Mouse (Mus musculus): Measurements from ENCODE around the gene Neu1. TPM values are rescaled to one million over a fixed set of nuclear protein-coding genes. Genes with fewer than 3 reads are reported as not detected.
"Not testable (repeated sequence)": the region's sequence is repeated elsewhere in the genome, so short reads cannot be mapped to it uniquely, and the experiment has no call there.

The Neu1 gene
- polyA plus RNA-seq, 1 experiment from 2014 or later, result 28.2 TPM

- DNase-seq (ENCODE audit: low spot score), result peak; percentile 42
Observed at GRCm38 (mm10) chr17:34947606-34948005, 16.6 kb downstream of the Neu1 start.

GRCm38 (mm10) chr17:34948721-34949552 is 17.9 kb downstream of the Neu1 start:
- not testable (repeated sequence) for DNase-seq (ENCODE audit: low spot score)

DNA sequence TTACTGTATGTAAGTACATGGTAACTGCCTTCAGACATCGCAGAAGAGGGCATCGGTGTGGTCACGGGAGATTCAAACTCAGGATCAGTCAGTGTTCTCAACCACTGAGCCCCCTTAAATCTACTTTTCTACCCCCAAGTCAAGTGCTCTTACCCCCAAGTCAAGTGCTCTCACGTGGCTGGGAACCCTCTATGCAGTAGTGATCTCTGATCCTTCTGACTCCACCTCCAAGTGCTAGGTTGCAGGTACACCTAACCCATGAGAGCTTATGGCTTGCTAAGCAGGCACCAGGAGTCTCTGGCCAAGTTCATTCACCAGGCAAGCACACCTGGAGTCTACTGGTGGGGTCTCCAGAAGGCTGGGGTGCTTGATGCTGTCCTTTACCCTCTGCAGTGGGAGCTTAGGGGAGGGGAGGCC is 18.5 kb downstream of the Neu1 start:
- no peak for DNase-seq (ENCODE audit: low spot score)

DNA sequence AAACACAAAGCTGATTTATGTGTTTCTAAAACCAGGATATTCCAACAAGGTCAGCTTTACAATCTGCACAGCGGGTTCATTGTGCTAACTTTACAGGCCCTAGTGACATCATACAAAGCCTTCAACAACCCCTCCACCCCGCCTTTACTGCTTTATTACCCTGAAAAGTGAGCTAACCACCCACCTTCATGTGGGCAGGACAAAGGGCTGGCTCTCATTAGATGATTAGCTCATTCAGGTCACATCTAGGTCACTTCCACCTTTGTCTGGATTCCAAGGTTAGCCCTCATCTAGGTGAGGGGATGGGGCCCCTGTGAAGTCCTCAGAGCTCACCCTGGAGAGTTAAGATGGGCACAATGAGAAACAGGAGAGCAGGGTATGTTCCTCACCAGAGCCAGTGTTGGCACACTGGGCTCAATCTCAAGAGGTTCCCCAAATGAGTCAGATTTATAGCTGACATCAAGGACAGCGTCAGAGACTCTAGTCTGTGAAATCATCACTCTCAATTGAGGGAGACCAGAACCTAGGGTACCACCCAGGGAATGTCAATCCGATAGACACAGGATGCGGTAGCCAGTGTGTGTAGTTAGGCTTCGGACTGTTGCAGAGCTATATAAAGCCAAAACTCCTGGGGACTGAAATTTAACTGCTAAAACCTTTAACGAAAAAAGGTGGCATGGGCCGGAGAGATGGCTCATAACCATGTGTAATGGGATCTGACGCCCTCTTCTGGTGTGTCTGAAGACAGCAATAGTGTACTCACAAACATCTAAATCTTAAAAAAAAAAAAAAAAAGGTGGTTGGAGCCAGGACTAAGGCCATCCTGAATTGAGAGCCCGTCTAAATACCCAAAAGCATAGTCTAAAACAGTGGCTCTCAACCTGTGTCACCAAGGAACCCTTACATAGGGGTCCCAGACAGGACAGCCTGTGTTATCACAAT is 19.7 kb downstream of the Neu1 start:
- no peak for DNase-seq (ENCODE audit: low spot score)

- DNase-seq (ENCODE audit: low spot score), result no peak
Observed at GRCm38 (mm10) chr17:34951636-34952377, 20.8 kb downstream of the Neu1 start.

- peak; percentile 76 for DNase-seq (ENCODE audit: low spot score)
Observed at GRCm38 (mm10) chr17:34952378-34953040, 21.5 kb downstream of the Neu1 start.

GRCm38 (mm10) chr17:34953258-34953657 is 22.2 kb downstream of the Neu1 start:
- DNase-seq (ENCODE audit: low spot score), result no peak

DNA sequence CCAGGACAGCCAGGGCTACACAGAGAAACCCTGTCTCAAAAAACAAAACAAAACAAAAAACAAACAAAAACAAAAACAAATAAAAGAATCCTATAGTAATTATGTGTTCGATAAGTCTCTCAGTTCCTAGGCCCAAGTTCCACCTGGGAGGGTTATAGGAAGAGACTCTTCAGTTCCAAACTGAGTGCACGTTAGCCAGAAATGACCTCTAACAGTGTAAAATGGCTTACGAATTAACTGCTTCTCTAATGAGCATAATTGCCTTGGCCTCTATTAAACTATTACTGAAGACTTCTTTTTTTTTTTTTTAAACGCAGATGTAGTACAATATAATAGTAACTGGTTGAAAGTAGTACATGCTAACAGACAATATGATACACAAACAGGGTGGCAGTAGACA is 22.9 kb downstream of the Neu1 start:
- no peak for DNase-seq (ENCODE audit: low spot score)

- no peak for DNase-seq (ENCODE audit: low spot score)
Observed at GRCm38 (mm10) chr17:34954831-34955230, 23.8 kb downstream of the Neu1 start.

DNA sequence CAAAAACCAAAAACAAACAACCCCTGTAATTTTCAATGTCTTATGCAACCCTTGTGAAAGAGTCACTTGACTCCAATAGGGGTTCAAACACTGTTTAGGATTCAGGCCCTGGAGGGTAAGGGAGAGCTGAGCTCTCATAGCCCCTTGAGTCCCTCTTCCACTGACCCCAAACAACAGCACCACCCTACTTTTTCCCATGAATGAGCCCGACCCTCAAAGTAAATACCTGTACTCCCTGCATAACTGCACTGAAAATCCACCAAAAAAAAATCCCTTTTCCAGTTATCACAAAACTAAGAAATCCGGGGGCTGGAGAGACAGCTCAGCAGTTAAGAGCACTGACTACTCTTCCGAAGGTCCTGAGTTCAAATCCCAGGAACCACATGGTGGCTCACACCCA is 24.8 kb downstream of the Neu1 start:
- DNase-seq (ENCODE audit: low spot score), result no peak

DNA sequence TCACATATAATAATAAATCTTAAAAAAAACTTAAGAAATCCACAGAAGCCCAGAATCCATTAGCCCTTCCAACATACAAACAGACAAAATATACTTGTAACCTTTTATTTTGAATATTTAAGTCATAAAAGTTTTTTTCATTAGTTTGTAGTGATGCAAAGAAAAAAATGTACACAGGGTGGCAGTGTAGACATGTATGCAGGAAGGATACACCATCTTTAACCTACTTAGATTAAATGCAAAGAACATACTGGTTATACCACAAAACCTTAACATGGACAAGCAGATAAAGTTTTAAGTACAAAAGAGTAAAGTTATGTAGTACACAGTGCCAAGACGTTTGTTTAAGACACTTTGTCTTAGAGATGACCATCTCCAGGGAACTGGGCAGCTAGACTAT is 25.3 kb downstream of the Neu1 start:
- DNase-seq (ENCODE audit: low spot score), result peak; percentile 40

DNA sequence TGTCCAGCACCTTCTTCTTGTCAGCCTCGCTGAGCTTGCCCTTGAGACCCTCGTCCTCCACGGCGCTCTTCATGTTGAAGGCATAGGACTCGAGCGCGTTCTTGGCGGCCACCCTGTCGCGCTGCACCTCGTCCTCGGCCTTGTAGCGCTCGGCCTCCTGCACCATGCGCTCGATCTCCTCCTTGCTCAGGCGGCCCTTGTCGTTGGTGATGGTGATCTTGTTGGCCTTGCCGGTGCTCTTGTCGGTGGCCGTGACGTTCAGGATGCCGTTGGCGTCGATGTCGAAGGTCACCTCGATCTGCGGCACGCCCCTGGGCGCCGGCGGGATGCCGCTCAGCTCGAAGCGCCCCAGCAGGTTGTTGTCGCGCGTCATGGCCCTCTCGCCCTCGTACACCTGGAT is 26.2 kb downstream of the Neu1 start:
- DNase-seq (ENCODE audit: low spot score), result not testable (repeated sequence)

DNA sequence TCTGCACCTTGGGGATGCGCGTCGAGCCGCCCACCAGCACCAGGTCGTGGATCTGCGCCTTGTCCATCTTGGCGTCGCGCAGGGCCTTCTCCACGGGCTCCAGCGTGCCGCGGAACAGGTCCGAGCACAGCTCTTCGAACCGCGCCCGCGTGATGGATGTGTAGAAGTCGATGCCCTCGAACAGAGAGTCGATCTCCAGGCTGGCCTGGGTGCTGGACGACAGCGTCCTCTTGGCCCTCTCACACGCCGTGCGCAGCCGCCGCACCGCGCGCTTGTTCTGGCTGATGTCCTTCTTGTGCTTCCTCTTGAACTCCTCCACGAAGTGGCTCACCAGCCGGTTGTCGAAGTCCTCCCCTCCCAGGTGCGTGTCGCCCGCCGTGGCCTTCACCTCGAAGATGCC is 26.9 kb downstream of the Neu1 start:
- not testable (repeated sequence) for DNase-seq (ENCODE audit: low spot score)

- not testable (repeated sequence) for DNase-seq (ENCODE audit: low spot score)
Observed at GRCm38 (mm10) chr17:34958734-34959129, 27.7 kb downstream of the Neu1 start.

GRCm38 (mm10) chr17:34959130-34959778 is 28.2 kb downstream of the Neu1 start, which contains the start of gene Hspa1b:
TSS of gene Hspa1b (minus strand) at chr17:34959238.
- DNase-seq (ENCODE audit: low spot score), result peak; percentile 60

DNA sequence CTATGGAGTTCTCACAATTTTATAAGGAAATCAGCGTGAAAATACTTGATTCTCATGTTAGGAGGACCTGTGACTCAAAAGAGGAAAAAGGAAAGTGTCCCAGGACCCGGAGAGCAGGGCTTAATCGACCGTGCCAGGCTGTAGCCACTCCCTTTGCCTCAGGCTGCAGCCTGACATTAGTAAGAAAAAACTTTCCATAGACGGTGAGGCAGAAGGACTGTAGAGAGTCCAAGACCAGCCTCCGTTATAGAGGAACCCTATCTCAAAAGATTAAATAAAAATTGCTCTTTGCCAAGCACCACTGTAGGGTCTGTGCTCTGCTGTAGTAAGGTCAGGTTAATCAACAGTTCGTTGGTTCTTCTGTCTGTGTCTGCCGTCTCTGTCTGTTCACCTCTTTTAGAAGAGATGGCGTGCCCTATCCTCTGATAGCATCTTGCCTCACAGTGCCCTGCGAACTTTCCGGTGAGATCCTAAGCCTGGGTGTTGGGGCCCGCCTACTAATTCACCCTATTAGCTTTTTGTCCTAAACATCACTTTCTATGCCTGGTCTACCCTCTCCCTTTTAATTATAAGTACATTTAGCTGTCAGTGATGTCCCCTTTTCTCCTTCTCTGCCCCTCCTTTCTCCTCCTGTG is 28.9 kb downstream of the Neu1 start:
- DNase-seq (ENCODE audit: low spot score), result no peak

DNA sequence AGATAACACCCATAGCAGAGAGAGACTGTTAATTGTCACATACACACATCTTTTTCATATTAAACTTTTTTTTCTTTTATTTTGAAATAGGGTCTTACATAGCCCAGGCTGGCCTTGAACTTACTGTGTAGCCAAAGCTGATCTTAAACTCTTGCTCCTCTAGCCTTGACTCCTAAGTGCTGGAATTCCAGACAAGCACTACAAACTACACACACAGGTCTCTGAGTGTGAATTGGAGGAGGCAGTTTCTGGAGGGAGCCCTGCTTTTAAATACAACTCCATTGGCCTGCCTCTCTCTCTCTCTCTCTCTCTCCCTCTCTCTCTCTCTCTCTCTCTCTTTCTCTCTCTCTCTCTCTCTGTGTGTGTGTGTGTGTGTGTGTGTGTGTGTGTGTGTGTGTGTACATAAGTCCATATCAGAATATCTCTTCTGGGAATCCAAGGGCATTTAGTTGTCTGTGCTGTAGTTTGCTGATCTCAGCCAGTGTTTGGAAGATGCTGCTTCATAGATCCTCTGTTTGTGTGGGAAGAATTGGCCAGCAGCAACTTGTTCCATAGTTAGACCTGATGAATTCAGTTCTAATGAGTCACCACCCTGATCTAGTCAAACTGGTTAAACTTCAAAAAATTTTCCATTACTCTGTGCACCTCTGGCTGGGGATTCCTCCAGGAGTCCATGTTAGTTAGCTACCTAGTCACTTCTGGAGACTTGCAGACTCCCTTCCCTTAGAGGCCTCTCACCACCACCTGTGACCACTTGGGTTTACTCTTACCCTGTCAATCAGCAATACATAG is 29.8 kb downstream of the Neu1 start:
- no peak for DNase-seq (ENCODE audit: low spot score)

DNA sequence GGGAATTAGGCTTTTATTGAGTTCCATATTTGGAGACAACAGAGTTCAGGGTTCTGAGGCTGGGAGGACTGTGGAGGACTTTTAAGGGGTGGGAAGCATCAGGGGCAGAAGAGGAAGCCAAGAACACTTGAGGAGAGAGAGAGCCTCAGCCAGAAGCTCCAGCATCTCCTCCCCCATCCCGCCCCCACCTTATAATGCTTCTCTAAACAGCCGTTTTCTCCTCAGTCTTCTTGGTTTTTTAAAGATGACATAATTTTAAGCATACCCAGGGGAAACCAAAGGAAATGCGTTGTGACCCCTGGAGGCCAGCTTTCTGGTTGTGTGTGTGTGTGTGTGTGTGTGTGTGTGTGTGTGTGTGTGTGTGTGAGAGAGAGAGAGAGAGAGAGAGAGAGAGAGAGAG is 31.1 kb downstream of the Neu1 start:
- no peak for DNase-seq (ENCODE audit: low spot score)

- DNase-seq (ENCODE audit: low spot score), result no peak
Observed at GRCm38 (mm10) chr17:34962841-34963240, 31.8 kb downstream of the Neu1 start.
